Mouse (Mus musculus) urinary bladder, adult 2 months (tissue): Measurements from ENCODE around the gene Socs3. TPM values are rescaled to one million over a fixed set of nuclear protein-coding genes. Genes with fewer than 3 reads are reported as not detected.
A peak's percentile ranks its signal among the peaks of the same experiment; 100 is the strongest.

Source experiments
- DNase-seq: peaks from one replicate; pipeline ENCODE4 v3.0.0; 2022; ENCODE audit warnings: low spot score
- polyA plus RNA-seq: library from polyadenylated mRNA; depleted of rRNA; stranded (reverse); fragments of >200 nt; gene quantifications from 2 replicates; pipeline ENCODE4 v1.2.3, GENCODE M21; 2012

The Socs3 gene
- polyA plus RNA-seq, 1 experiment = 9.8 TPM

GRCm38 (mm10) chr11:117995255-117995654 is 25.4 kb upstream of the Socs3 start:
- DNase-seq = no peak

- no peak for DNase-seq
These were observed 24.6 kb upstream of the Socs3 start for GRCm38 (mm10) chr11:117994250-117995057.

GRCm38 (mm10) chr11:117993190-117994175 is 23.6 kb upstream of the Socs3 start:
- DNase-seq = no peak

GRCm38 (mm10) chr11:117991502-117992470 is 21.9 kb upstream of the Socs3 start:
- DNase-seq = no peak

- DNase-seq = no peak
These were observed 20.1 kb upstream of the Socs3 start for GRCm38 (mm10) chr11:117989926-117990325.

- DNase-seq = no peak
These were observed 19.4 kb upstream of the Socs3 start for GRCm38 (mm10) chr11:117989241-117989640.

GRCm38 (mm10) chr11:117987968-117988367 is 18.1 kb upstream of the Socs3 start:
- DNase-seq = no peak

GRCm38 (mm10) chr11:117987032-117987451 is 17.2 kb upstream of the Socs3 start:
- DNase-seq = no peak

GRCm38 (mm10) chr11:117986126-117987031 is 16.5 kb upstream of the Socs3 start, which contains the start of gene Pgs1:
Pgs1 (plus strand) TSS chr11:117986292.
- DNase-seq = peak; percentile 84

GRCm38 (mm10) chr11:117983770-117984169 is 13.9 kb upstream of the Socs3 start:
- no peak for DNase-seq

GRCm38 (mm10) chr11:117982426-117982825 is 12.6 kb upstream of the Socs3 start:
- no peak for DNase-seq

GRCm38 (mm10) chr11:117979388-117979787 is 9.5 kb upstream of the Socs3 start:
- no peak for DNase-seq

GRCm38 (mm10) chr11:117977694-117978360 is 8.0 kb upstream of the Socs3 start:
- DNase-seq = no peak

GRCm38 (mm10) chr11:117976081-117976582 is 6.3 kb upstream of the Socs3 start:
- no peak for DNase-seq

- no peak for DNase-seq
These were observed 5.5 kb upstream of the Socs3 start for GRCm38 (mm10) chr11:117975211-117975967.

GRCm38 (mm10) chr11:117974327-117975125 is 4.7 kb upstream of the Socs3 start:
- DNase-seq = no peak

GRCm38 (mm10) chr11:117973569-117973968 is 3.7 kb upstream of the Socs3 start:
- DNase-seq = no peak
